Mouse (Mus musculus): ENCODE results near the gene Lrrc55. TPM values are rescaled to one million over a fixed set of nuclear protein-coding genes. Genes with fewer than 3 reads are reported as not detected.

Gene Lrrc55
- polyA plus RNA-seq, 1 experiment from 2014 or later, result 0.65 TPM

GRCm38 (mm10) chr2:85139846-85140245 lies 57.2 kb downstream of the Lrrc55 start:
- WGBS, result 76% methylated on average over 7 of the region's 7 CpGs
- H3K36me3 ChIP-seq, result no peaks in the 10 kb centered on the region
- peak overlapping the region; percentile 33 for H3K4me2 ChIP-seq
- no peak overlapping the region for H3K9ac ChIP-seq
- H3K4me3 ChIP-seq (replicated peaks), result peak overlapping the region; percentile 36
- H3K4me1 ChIP-seq, result no peaks in the 10 kb centered on the region
- H3K27ac ChIP-seq, result peak overlapping the region; percentile 48; the same call in 1 of the 2 replicates
- ATAC-seq (replicated peaks; ENCODE audit: low FRiP score), result no peak
- no peaks in the 10 kb centered on the region for H3K9me3 ChIP-seq (replicated peaks)
- 0 out of 2 replicates have a peak, but pooled peaks cover 9% of the 10 kb centered on the region for H3K27me3 ChIP-seq

DNA sequence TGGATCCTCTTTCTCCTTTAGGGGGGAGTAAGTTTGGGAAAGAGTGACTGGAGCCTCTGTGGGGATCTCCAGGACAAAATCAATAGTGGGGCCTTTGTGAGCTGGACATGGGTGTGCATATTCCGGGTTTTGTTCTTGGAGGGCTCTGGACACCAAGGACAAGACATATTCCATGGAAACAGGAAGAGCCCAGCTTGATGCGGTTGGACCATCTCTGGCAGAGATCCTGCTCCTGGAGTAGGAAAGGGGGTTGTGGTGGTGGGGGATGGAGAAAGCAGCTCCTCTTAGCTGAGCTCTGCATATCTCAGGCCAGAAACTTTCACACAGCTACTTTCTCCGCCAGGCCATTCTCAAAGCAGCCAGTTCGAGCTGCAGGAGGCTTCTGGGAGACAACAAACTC lies 57.6 kb downstream of the Lrrc55 start:
- no peak overlapping the region for H3K9ac ChIP-seq
- ATAC-seq (replicated peaks; ENCODE audit: low FRiP score), result no peak
- peak overlapping the region; percentile 33; the same call in 1 of the 2 replicates for H3K4me2 ChIP-seq
- 72% methylated on average over 4 of the region's 4 CpGs for WGBS
- 0 out of 2 replicates have a peak, but pooled peaks cover 9% of the 10 kb centered on the region for H3K27me3 ChIP-seq
- H3K27ac ChIP-seq, result peak overlapping the region; percentile 48
- H3K4me1 ChIP-seq, result no peaks in the 10 kb centered on the region
- H3K36me3 ChIP-seq, result no peaks in the 10 kb centered on the region
- H3K9me3 ChIP-seq (replicated peaks), result no peaks in the 10 kb centered on the region
- peak overlapping the region; percentile 36 for H3K4me3 ChIP-seq (replicated peaks)

GRCm38 (mm10) chr2:85138143-85138542 lies 58.9 kb downstream of the Lrrc55 start:
- no peak for ATAC-seq (replicated peaks; ENCODE audit: low FRiP score)
- Histone ChIP-seq H3K4me2 (no peak overlapping the region), H3K27ac (0 out of 2 replicates have a peak overlapping the region, but pooled peaks have one; percentile 62), H3K9ac (0 out of 2 replicates have a peak overlapping the region, but pooled peaks have one; percentile 29), H3K4me3 (replicated peaks) (peak overlapping the region; percentile 36), H3K27me3 (0 out of 2 replicates have a peak, but pooled peaks cover 9% of the 10 kb centered on the region), H3K36me3 (no peaks in the 10 kb centered on the region), H3K9me3 (replicated peaks) (no peaks in the 10 kb centered on the region), H3K4me1 (no peaks in the 10 kb centered on the region)
- WGBS, result 34% methylated on average over 2 of the region's 2 CpGs

- Histone ChIP-seq H3K4me1 (no peaks in the 10 kb centered on the region), H3K9me3 (replicated peaks) (no peaks in the 10 kb centered on the region), H3K36me3 (no peaks in the 10 kb centered on the region), H3K4me2 (no peak overlapping the region), H3K4me3 (replicated peaks) (peak overlapping the region; percentile 36), H3K9ac (peak overlapping the region; percentile 30; the same call in 1 of the 2 replicates), H3K27me3 (0 out of 2 replicates have a peak, but pooled peaks cover 9% of the 10 kb centered on the region), H3K27ac (0 out of 2 replicates have a peak overlapping the region, but pooled peaks have one; percentile 62)
- ATAC-seq (replicated peaks; ENCODE audit: low FRiP score), result no peak
- WGBS, result 67% methylated on average over 10 of the region's 10 CpGs
Observed at GRCm38 (mm10) chr2:85137601-85138140, 59.3 kb downstream of the Lrrc55 start.

GRCm38 (mm10) chr2:85136831-85137520 lies 60.0 kb downstream of the Lrrc55 start:
- no peaks in the 10 kb centered on the region for H3K4me1 ChIP-seq
- H3K4me3 ChIP-seq (replicated peaks), result peak overlapping the region; percentile 36
- H3K27me3 ChIP-seq, result 0 out of 2 replicates have a peak, but pooled peaks cover 9% of the 10 kb centered on the region
- no peaks in the 10 kb centered on the region for H3K36me3 ChIP-seq
- no peaks in the 10 kb centered on the region for H3K9me3 ChIP-seq (replicated peaks)
- H3K4me2 ChIP-seq, result no peak overlapping the region
- WGBS, result 81% methylated on average over 21 of the region's 21 CpGs
- ATAC-seq (replicated peaks; ENCODE audit: low FRiP score), result no peak
- peak overlapping the region; percentile 30; the same call in 1 of the 2 replicates for H3K9ac ChIP-seq
- H3K27ac ChIP-seq, result peak overlapping the region; percentile 62

GRCm38 (mm10) chr2:85136089-85136488 lies 60.9 kb downstream of the Lrrc55 start, which contains the start of gene Aplnr:
Gene Aplnr, plus strand, starts transcription at chr2:85136225.
- Histone ChIP-seq H3K9ac (peak within 1 kb of the TSS; percentile 30; the same call in 1 of the 2 replicates), H3K4me3 (replicated peaks) (peak within 1 kb of the TSS; percentile 36), H3K27ac (peak within 1 kb of the TSS; percentile 62), H3K36me3 (no peaks in the 10 kb centered on the region), H3K4me2 (no peak within 1 kb of the TSS), H3K27me3 (0 out of 2 replicates have a peak, but pooled peaks cover 9% of the 10 kb centered on the region), H3K4me1 (no peaks in the 10 kb centered on the region), H3K9me3 (replicated peaks) (no peaks in the 10 kb centered on the region)
- ATAC-seq (replicated peaks; ENCODE audit: low FRiP score), result peak; percentile 69
- WGBS, result 16% methylated on average over 4 of the region's 4 CpGs

DNA sequence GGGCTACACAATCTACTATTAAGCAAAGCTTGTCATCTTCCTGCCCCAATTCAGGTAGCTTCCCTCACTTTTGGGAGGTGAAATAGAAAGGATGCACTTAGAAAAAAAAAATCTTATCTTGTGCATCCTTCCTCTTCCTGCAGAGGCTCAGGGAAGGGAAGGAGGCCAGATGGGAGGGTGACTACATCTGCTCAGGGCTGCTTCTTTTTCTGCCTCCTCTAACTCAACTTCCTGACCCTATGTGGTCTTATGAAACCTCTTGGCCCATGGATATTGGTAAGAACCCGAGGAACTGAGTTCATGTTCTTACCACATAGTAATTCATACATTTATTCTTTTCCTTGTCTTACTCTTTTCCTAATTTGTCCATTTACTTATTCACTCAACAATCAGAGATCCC lies 61.9 kb downstream of the Lrrc55 start:
- Histone ChIP-seq H3K27ac (no peak overlapping the region), H3K36me3 (no peaks in the 10 kb centered on the region), H3K4me1 (0 out of 2 replicates have a peak, but pooled peaks cover 5% of the 10 kb centered on the region), H3K27me3 (0 out of 2 replicates have a peak, but pooled peaks cover 9% of the 10 kb centered on the region), H3K4me3 (replicated peaks) (no peak overlapping the region), H3K9me3 (replicated peaks) (no peaks in the 10 kb centered on the region), H3K9ac (no peak overlapping the region), H3K4me2 (no peak overlapping the region)
- 48% methylated on average over 1 of the region's 1 CpGs for whole genome bisulfite sequencing
- no peak for ATAC-seq (replicated peaks; ENCODE audit: low FRiP score)

DNA sequence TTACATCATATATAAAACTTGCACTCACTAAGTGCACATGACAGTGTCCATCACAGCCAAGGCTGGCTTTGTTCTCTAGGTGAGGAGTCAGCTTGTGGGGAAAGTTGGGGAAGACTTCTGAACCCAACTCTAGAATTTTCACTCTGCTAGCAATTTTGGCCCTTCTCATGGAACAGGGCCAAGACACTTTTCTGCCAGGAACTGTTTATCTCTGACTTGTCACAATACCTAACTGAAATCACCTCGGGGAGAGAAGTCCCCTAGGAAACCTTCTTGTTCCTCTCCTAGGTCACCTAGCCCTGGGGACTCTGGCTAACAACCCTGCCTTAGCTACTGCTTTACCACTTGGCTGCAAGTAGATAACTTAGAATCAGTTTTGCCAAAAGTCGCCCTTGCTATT lies 64.8 kb downstream of the Lrrc55 start:
- no peak overlapping the region for H3K9ac ChIP-seq
- H3K4me1 ChIP-seq, result 0 out of 2 replicates have a peak, but pooled peaks cover 12% of the 10 kb centered on the region
- H3K36me3 ChIP-seq, result no peaks in the 10 kb centered on the region
- 0 out of 2 replicates have a peak, but pooled peaks cover 5% of the 10 kb centered on the region for H3K27me3 ChIP-seq
- H3K9me3 ChIP-seq (replicated peaks), result no peaks in the 10 kb centered on the region
- no peak for ATAC-seq (replicated peaks; ENCODE audit: low FRiP score)
- H3K4me2 ChIP-seq, result no peak overlapping the region
- no peak overlapping the region for H3K4me3 ChIP-seq (replicated peaks)
- WGBS, result 43% methylated on average over 2 of the region's 2 CpGs
- H3K27ac ChIP-seq, result peak overlapping the region; percentile 45

GRCm38 (mm10) chr2:85131724-85132123 lies 65.3 kb downstream of the Lrrc55 start:
- Histone ChIP-seq H3K4me1 (0 out of 2 replicates have a peak, but pooled peaks cover 12% of the 10 kb centered on the region), H3K9me3 (replicated peaks) (no peaks in the 10 kb centered on the region), H3K27me3 (0 out of 2 replicates have a peak, but pooled peaks cover under 1% of the 10 kb centered on the region), H3K9ac (no peak overlapping the region), H3K4me3 (replicated peaks) (no peak overlapping the region), H3K4me2 (no peak overlapping the region), H3K27ac (peak overlapping the region; percentile 45), H3K36me3 (no peaks in the 10 kb centered on the region)
- peak; percentile 54; the same call in 1 of the 2 replicates for ATAC-seq (replicated peaks; ENCODE audit: low FRiP score)
- WGBS, result 0% methylated on average over 1 of the region's 1 CpGs

DNA sequence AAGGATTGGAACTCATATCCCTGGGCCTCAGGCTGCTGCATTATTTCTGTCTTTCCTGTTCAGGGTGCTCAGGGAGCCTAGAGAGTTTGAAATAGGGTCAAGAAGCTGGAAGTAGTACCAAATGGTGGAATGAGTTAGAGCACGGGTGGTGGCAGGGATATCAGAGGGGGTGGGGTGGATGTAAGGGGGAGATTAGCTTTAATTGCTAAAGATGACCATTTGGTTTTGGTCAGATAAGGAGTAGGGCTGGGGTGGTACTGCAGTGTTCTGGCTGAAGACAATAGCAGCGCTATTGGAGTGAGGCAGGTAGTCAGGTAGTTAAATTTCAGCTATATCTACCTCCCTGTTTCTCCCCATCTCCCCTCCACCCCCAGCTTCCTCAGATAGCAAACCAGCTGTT lies 65.8 kb downstream of the Lrrc55 start:
- Histone ChIP-seq H3K27ac (peak overlapping the region; percentile 80; the same call in 1 of the 2 replicates), H3K9me3 (replicated peaks) (no peaks in the 10 kb centered on the region), H3K4me3 (replicated peaks) (no peak overlapping the region), H3K9ac (no peak overlapping the region), H3K4me2 (no peak overlapping the region), H3K36me3 (no peaks in the 10 kb centered on the region), H3K27me3 (no peaks in the 10 kb centered on the region), H3K4me1 (0 out of 2 replicates have a peak, but pooled peaks cover 12% of the 10 kb centered on the region)
- no peak for ATAC-seq (replicated peaks; ENCODE audit: low FRiP score)
- 14% methylated on average over 2 of the region's 2 CpGs for WGBS

GRCm38 (mm10) chr2:85129496-85129971 lies 67.5 kb downstream of the Lrrc55 start:
- H3K4me1 ChIP-seq, result 0 out of 2 replicates have a peak, but pooled peaks cover 12% of the 10 kb centered on the region
- no peak overlapping the region for H3K9ac ChIP-seq
- no peak overlapping the region for H3K4me3 ChIP-seq (replicated peaks)
- H3K27me3 ChIP-seq, result no peaks in the 10 kb centered on the region
- no peaks in the 10 kb centered on the region for H3K9me3 ChIP-seq (replicated peaks)
- H3K27ac ChIP-seq, result peak overlapping the region; percentile 80
- no peak overlapping the region for H3K4me2 ChIP-seq
- peak; percentile 63 for ATAC-seq (replicated peaks; ENCODE audit: low FRiP score)
- no peaks in the 10 kb centered on the region for H3K36me3 ChIP-seq
- 29% methylated on average over 6 of the region's 6 CpGs for WGBS
